Comparison of ENCODE assay signal across 8 mouse cellular contexts in the genomic region with DNA sequence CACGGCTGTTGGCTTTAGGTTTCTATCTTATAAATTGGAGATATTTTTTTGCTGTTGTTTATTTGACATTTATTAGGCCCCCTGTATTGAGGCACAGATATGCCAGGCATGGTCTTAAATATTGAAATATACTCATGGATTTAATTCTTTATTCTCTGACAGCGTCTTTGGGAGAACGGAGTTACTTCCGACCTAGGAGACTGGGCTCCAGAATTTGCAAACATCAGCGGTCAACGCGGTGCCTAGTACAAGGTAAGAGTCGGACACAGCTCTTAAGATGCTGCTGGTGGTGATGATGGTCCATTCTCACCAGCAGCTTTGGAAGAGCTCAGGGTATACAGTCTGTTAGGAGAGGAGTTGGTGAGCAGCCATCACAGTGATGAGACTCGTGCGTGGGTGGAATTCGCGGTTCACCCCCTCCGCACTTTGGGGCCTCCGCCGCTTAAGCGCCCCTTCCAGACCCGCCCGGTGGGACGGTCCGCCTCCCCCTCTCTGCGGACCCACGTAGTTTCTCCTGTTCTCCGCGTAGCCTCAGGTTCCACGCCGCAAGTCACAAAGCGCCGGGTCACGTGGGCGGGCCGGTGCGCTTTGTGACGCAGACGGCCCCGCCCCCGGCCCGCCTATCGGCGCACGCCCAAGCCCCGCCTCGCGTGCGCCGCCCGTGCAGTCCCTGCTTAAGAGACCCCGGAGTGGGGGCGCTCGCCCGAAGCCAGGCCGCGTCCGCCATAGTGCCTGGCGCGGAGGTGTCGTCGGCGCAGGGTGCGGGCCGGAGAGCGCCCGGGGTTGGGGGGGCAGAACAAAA. TPM values are rescaled to one million over a fixed set of nuclear protein-coding genes. Genes with fewer than 3 reads are reported as not detected.
DNase-seq lines count a peak whose midpoint lies in the region; ATAC-seq lines count a peak whose summit lies in the region.

No protein-coding gene starts in this region.

- peak overlapping the region; percentile 89 for H3K4me2 ChIP-seq in hindbrain, embryonic 12.5 days (replicated peaks)

- H3K36me3 ChIP-seq in hindbrain, embryonic 12.5 days, result peaks cover 7% of the 10 kb centered on the region; the same call in 1 of the 2 replicates

- no peaks in the 10 kb centered on the region for H3K27me3 ChIP-seq in hindbrain, embryonic 12.5 days

- H3K9me3 ChIP-seq in hindbrain, embryonic 12.5 days (replicated peaks), result no peaks in the 10 kb centered on the region

- peak overlapping the region; percentile 90 for H3K27ac ChIP-seq in hindbrain, embryonic 12.5 days

- peaks cover 21% of the 10 kb centered on the region for H3K4me1 ChIP-seq in hindbrain, embryonic 12.5 days

- ATAC-seq in hindbrain, embryonic 12.5 days (ENCODE audit: low FRiP score), result peak; percentile 98

- peak overlapping the region; percentile 98 for H3K9ac ChIP-seq in hindbrain, embryonic 12.5 days

- peak overlapping the region; percentile 84 for H3K4me3 ChIP-seq in hindbrain, embryonic 12.5 days

- DNase-seq in MN1 (ENCODE audit: low spot score), result peak; percentile 96
- DNase-seq in cerebellum, adult 9-10 months, result peak; percentile 94
- peak; percentile 82 to 94 for DNase-seq in frontal cortex, adult 2 months (ENCODE audit: extremely low spot score in 1 of 2, low spot score in 1 of 2)
- DNase-seq in layer of hippocampus, postnatal 14 days (ENCODE audit: low spot score in 2 of 2), result peak; percentile 90 to 94
- peak; percentile 95 for DNase-seq in lung, postnatal 14 days
- peak; percentile 89 for DNase-seq in retina, adult 2 months (ENCODE audit: low read depth, low spot score)
- DNase-seq in thymus, postnatal 36 days, result peak; percentile 95

- 2% methylated on average over 61 of the region's 62 CpGs for WGBS in hindbrain, embryonic 12.5 days

RNA-seq across cellular contexts. Expression of a gene that starts 3.9 kb away (rescaled TPM):
- polyA plus RNA-seq in frontal cortex, adult 2 months (2012; rRNA removed), result 64.3 and 65.6 TPM in 2 replicates
- polyA plus RNA-seq in hindbrain, embryonic 12.5 days (2016; fragmentation: Nextera tagmentation; extraction: Ambion mirVana), result 37.9 and 40.4 TPM in 2 replicates
- total RNA-seq in layer of hippocampus, postnatal 14 days (2021), result 10 to 100 TPM; 57.6 to 70.6 TPM

Comparison
In these comparisons a context has a peak if more than half of its experiments do, and no peak if none do; other contexts are left out.
1. Peak in every context shown above with its lines: DNase-seq, ATAC-seq, H3K4me3 ChIP-seq and H3K27ac ChIP-seq.